Mouse (Mus musculus) cerebellum, postnatal 10 days (tissue): Measurements from ENCODE around the gene Mrpl1.
A peak's percentile ranks its signal among the peaks of the same experiment; 100 is the strongest.

ENCODE experiments used
- DNase-seq, 2 experiments: peaks; one replicate each; pipeline ENCODE4 v3.0.0; 2021; ENCODE audit warnings: mixed read lengths in 2 of 2

Gene Mrpl1

GRCm38 (mm10) chr5:96209459-96209858, at the start of gene Mrpl1:
Gene Mrpl1 (plus strand): TSS chr5:96209493.
- DNase-seq: peak; percentile 44 to 50

DNA sequence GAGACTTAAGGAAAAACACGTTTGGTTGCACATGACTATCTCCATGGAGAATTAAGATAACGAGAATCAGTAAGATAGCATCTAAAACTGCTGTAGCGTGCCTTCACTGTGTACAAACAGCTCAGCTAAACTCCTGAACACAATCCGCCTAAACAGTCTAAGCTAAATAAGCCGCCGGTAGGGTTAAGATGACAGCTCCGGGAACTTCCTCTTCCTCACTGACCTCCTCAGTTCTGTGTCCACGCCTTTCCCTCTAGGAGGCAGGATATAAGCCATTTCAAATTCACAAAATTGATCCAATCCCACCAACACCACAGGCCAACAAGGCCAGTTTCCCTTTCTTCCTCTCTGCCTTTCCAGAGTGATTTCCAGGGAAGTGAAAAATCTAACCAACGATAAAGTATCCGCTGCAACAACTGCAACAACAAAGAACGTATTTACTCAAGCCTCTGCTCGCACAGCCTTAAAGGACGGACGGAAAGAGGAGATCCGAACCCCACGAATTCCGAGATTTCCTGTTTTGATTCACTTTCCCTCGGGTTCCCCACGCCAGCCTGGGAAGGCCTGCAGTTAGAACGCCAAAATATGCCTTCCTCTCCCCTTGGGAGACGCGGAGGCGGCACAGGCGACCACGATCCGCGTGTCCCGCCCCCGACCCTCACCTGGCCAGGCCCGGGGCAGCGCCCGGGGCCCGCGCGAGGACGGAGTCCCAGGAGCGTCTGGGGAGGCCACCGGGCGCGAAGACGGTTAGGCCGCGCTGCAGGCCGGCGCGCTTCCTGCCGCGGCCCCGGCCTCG, 48.6 kb upstream of the Mrpl1 start:
- peak; percentile 43 to 44 for DNase-seq

- no peak for DNase-seq
Measured at GRCm38 (mm10) chr5:96161263-96161577, 48.1 kb upstream of the Mrpl1 start.

DNA sequence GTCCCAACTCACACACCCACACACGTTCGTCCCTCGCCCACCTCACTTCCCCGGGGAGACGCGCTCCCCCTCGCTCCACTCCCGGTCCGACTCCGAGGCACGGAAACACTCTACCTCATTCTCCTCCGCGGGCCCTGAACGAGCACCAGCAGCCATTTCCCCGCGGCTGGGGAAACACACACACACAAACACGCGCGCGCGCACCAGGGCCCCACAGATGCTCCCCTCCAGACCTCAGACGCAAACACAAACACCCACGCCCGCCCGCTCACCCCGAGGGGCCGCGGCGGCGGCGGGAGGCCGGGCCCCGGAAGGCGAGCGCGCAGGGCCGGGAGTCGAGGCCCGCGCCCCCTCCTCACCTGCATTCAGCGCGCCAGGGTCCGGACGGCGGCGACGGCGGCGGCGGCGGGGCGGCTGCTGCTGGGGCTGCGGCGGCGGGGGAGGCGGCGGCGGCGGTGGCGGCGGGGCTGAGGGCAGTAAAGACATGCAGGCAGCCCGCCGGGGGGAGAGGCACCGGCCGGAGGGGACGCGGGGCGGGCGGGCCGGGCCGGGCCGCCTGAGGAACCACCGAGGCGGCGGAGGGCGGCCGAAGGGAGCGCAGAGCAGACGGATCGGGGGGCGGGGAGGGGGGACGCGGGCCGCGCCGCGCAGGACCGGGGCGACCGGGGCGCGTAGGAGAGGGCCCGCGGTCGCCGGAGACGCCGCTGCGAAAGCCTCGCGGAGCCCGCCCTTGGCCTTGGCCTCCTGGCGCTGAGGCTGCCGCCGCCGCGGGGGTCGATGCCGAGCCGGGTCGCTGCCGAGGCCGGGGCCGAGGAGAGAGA, 47.5 kb upstream of the Mrpl1 start:
- peak; percentile 75 to 76 for DNase-seq

- DNase-seq: peak; percentile 94 to 95
Measured at GRCm38 (mm10) chr5:96162399-96163331, 46.6 kb upstream of the Mrpl1 start.

GRCm38 (mm10) chr5:96163396-96164020, 45.8 kb upstream of the Mrpl1 start:
- peak in 1 of 2 experiments; percentile 5 for DNase-seq

DNA sequence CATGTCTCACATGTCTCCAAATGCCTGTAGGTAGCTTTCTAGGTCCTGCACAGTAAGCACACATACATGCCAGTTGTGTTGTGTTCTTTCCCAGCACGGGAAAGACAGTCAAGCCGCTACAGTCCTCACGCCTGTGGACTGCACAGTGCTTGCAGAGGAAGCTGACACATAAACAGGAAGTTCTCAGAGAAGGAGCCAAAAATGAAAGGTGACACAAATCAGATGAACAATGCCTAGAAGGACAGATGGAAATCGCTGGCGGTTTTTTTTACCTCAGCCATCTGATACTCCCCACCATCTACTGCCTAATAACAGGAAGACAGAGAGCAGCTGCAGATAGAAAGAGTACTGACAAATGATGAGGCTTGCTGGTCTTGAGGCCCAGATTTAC, 45.3 kb upstream of the Mrpl1 start, which contains the start of gene Cnot6l:
Cnot6l (minus strand) TSS at position 151 of the 391 bp plus-strand sequence.
- DNase-seq: peak in 1 of 2 experiments; percentile 15

GRCm38 (mm10) chr5:96166761-96167160, 42.5 kb upstream of the Mrpl1 start:
- DNase-seq: no peak

DNA sequence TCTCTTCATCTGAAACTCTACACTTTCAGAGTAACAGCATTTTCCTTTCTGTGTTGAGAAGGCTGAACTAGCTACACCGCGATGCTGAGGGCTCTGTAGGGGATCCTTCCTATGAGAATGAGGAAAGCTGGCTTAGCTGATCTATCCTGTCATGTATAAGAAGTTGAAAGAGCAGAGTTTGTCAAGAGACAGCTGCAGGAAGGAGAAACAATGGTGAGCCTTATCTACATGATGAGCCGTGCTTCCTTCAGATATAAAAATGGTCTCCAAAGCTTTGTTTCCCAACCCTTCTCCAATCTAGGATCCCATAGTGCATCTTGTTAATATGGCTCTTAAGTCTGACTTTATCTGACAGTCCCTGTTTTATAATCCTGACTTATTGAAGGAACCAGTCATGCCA, 38.9 kb upstream of the Mrpl1 start:
- DNase-seq: no peak

GRCm38 (mm10) chr5:96171765-96172164, 37.5 kb upstream of the Mrpl1 start:
- DNase-seq: no peak

DNA sequence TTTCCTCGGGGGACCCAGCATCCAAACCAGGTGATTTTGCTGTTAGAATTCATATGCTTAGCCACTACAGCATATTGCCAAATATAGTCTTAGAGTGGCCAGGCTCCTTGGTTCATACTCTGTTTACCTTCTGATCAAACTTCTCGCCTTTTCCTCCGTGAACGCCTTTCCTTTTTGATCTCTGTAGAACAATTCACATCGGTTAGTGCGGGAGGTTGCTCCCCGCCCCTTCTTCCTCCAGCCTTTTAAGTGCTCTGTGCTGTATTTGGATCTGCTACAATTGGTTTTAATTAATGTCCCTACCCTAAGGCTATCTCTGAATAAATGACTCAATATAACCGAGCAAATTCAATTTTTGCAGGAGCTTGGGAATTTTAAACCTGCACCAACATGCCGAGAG, 33.2 kb upstream of the Mrpl1 start:
- no peak for DNase-seq

GRCm38 (mm10) chr5:96176879-96177358, 32.4 kb upstream of the Mrpl1 start:
- no peak for DNase-seq

GRCm38 (mm10) chr5:96183211-96183610, 26.1 kb upstream of the Mrpl1 start:
- DNase-seq: peak in 1 of 2 experiments; percentile 12

DNA sequence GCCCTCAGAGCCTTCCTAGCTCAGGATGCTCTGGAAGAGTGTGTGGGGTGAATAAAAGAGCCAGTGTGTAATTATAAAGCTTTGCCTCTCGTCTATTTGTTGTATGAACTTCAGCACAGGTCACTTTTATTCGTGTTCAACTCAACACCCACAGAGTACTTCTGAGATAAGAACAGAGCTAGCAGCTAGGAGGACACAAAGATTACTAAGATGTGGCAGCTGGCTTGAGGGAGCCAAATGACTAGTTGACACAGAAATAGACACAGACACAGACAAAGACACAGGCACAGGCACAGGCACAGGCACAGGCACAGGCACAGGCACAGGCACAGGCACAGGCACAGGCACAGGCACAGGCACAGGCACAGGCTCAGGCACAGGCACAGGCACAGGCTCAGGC, 25.3 kb upstream of the Mrpl1 start:
- no peak for DNase-seq

DNA sequence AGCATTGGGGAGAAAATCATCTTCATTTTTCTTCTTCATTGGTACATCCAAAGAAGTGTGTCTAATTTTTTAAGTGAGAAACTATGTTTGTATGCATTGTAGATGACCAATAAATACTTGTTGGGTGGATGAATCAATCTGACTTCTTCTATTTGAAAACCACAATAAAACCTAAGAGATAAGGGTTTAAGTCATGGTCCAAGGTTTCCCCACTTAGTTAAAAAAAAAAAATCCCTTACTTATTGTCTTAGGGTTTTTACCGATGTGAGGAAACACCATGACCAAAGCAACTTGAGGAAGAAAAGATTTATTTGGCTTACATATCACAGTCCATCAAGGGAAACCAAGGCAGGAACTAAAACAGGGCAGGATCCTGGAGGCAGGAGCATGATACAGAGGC, 19.5 kb upstream of the Mrpl1 start:
- no peak for DNase-seq

GRCm38 (mm10) chr5:96191251-96191650, 18.0 kb upstream of the Mrpl1 start:
- DNase-seq: no peak

DNA sequence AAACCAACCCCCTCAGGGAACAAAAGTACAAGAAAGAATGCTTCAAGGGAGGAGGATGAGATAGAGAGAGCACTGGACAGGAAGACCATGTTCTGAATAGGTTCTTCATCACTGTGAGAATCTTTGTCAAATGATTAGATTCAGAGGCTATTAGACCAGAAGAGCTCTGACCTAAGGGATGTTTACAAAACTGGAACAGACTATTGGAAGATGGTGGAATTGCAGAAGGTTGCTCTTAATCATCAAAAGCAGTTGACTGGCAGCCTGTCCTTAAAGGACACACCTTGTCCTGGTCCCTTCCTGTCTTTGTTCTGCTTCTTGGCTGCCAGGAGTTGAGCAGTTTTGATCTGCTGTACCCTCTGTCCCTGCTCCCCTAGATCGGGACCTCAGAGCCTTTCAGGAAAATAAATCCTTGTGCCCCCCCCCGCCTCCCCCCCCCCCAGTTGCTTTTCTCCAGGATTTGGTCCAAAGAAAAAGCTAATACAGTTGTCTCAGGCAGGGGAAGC, 12.7 kb upstream of the Mrpl1 start:
- DNase-seq: no peak

DNA sequence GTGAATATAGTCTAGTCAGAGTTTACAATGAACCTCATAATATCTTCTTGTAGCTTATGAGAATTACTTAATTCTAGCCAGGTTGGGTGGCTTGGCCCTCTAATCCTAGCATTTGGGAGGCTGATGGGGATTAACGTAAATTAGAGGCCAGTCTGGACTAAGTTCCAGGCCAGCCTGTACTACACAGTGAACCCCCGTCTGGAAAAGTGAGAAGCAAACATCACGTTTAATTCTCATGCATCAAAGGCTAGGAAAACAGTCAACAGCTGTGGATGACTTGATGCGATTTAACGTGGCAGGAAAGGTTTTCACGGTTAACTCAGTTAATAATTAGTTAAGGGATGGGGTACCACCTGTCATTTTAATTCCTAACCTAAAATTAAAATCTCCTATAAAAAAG, 11.0 kb upstream of the Mrpl1 start:
- no peak for DNase-seq

GRCm38 (mm10) chr5:96200269-96200668, 9.0 kb upstream of the Mrpl1 start:
- DNase-seq: no peak

DNA sequence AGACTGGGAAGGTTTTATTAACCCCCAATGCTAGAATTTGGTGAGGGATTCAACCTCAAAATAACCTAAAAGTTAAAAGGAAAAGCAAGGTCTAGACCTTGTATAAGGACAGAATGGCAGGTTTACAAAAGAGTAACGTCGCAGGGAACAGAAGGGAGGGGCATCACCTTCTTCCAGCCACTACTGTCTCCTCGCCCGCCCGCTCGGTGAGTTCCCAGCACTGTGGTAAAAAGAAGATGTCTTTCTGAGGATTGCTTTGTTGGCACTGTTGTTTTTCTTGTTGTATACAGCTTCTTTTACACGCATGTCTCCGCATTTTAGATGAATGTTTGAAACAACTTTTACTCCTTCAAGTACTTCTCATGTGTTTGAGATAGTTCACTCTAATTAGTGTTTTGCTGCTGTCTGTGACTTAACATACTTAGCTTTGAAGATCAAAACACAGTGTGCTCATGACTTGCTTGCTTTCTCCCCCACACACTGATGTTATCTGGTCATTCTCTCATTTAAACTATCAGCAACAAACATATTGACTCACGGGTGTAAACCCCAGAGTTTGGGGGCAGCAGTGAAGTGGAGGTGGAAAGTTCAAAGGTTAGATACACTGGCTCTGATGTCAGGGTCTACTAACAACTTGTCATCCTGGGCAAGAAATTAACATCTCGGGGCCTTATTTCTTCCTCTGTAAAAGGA, 7.7 kb upstream of the Mrpl1 start:
- no peak for DNase-seq

GRCm38 (mm10) chr5:96206897-96207296, 2.4 kb upstream of the Mrpl1 start:
- DNase-seq: peak; percentile 38 to 42
